ENCODE assay signal across 8 mouse cellular contexts in genomic region chr9:109097831-109098230, GRCm38 (mm10). TPM values are rescaled to one million over a fixed set of nuclear protein-coding genes. Genes with fewer than 3 reads are reported as not detected.
DNase-seq lines count a peak whose midpoint lies in the region; ATAC-seq and TF ChIP-seq lines count a peak whose summit lies in the region.

No protein-coding gene starts in this region.

- no peaks in the 10 kb centered on the region for H3K9me3 ChIP-seq in intestine, postnatal 0 days (ENCODE audit: control insufficient read depth)
- H3K9me3 ChIP-seq in limb, embryonic 11.5 days (ENCODE audit: control insufficient read depth, low read length), result no peaks in the 10 kb centered on the region

- H3K27ac ChIP-seq in intestine, postnatal 0 days (ENCODE audit: low read depth, low read length), result no peak overlapping the region
- no peak overlapping the region for H3K27ac ChIP-seq in limb, embryonic 11.5 days (replicated peaks; ENCODE audit: low read depth, low read length)

- DNase-seq in adrenal gland, adult 2 months, result peak; percentile 86
- DNase-seq in cerebellum, adult 11-12 months, result peak; percentile 66
- peak; percentile 75 to 76 for DNase-seq in frontal cortex, postnatal 36 days (ENCODE audit: low spot score in 2 of 2)
- no peak for DNase-seq in limb, embryonic 11.5 days (ENCODE audit: low spot score)
- DNase-seq in right cerebral cortex, adult 18-20 months, result peak; percentile 79
- no peak for DNase-seq in spleen, adult 12 weeks (ENCODE audit: low spot score)
- no peak for DNase-seq in spleen, adult 18-20 months

- H3K9ac ChIP-seq in intestine, postnatal 0 days (ENCODE audit: low read depth, low read length), result no peak overlapping the region
- no peak overlapping the region for H3K9ac ChIP-seq in limb, embryonic 11.5 days (ENCODE audit: low read length)

- 0 out of 2 replicates have a peak overlapping the region, but pooled peaks have one; percentile 9 for H3K4me2 ChIP-seq in intestine, postnatal 0 days (replicated peaks; ENCODE audit: low read depth)
- H3K4me2 ChIP-seq in limb, embryonic 11.5 days (ENCODE audit: low read depth, severe bottlenecking), result peak overlapping the region; percentile 80; the same call in 1 of the 2 replicates

- peaks cover 6% of the 10 kb centered on the region; the same call in 1 of the 2 replicates for H3K4me1 ChIP-seq in intestine, postnatal 0 days (replicated peaks; ENCODE audit: control insufficient read depth, insufficient read depth, low read length)
- H3K4me1 ChIP-seq in limb, embryonic 11.5 days (ENCODE audit: control insufficient read depth, insufficient read depth, low read length), result peaks cover 36% of the 10 kb centered on the region

- WGBS in intestine, postnatal 0 days, result 59% methylated on average over 5 of the region's 5 CpGs
- 76% methylated on average over 5 of the region's 5 CpGs for WGBS in limb, embryonic 11.5 days

- TF ChIP-seq CTCF in intestine, postnatal 0 days (IDR thresholded peaks at IDR 0.05; ENCODE audit: low read depth), result no peak

- peaks cover 3% of the 10 kb centered on the region; the same call in 1 of the 2 replicates for H3K36me3 ChIP-seq in intestine, postnatal 0 days (ENCODE audit: control insufficient read depth, insufficient read depth)
- H3K36me3 ChIP-seq in limb, embryonic 11.5 days (ENCODE audit: control insufficient read depth, insufficient read depth, low read length), result peaks cover 3% of the 10 kb centered on the region

- no peak for ATAC-seq in intestine, postnatal 0 days
- ATAC-seq in limb, embryonic 11.5 days (ENCODE audit: insufficient number of reproducible peaks, low FRiP score, low TSS enrichment, low read depth), result no peak

- H3K27me3 ChIP-seq in intestine, postnatal 0 days (replicated peaks; ENCODE audit: control insufficient read depth, insufficient read depth, low read length), result no peaks in the 10 kb centered on the region
- no peaks in the 10 kb centered on the region for H3K27me3 ChIP-seq in limb, embryonic 11.5 days (ENCODE audit: control insufficient read depth, insufficient read depth, low read length)

- no peak overlapping the region for H3K4me3 ChIP-seq in intestine, postnatal 0 days (ENCODE audit: low read depth, low read length)
- no peak overlapping the region for H3K4me3 ChIP-seq in limb, embryonic 11.5 days (ENCODE audit: low read depth, low read length)

RNA-seq across cellular contexts. Expression of gene Plxnb1, which starts 2.6 kb away (rescaled TPM):
- total RNA-seq in adrenal gland, adult 2 months (2021), result 10 to 100 TPM; 75.7 to 82.0 TPM
- polyA plus RNA-seq in adrenal gland, adult 2 months (2012; rRNA removed), result 89.9 and 110 TPM in 2 replicates
- polyA plus RNA-seq in intestine, postnatal 0 days (2015; fragmentation: Nextera tagmentation; extraction: Ambion mirVana), result 1.3 and 1.6 TPM in 2 replicates
- polyA plus RNA-seq in limb, embryonic 11.5 days (2014; fragmentation: Nextera tagmentation; extraction: Ambion mirVana), result 13.7 and 15.2 TPM in 2 replicates

RNA-seq across cellular contexts. Expression of gene Tma7, which starts 15.4 kb away (rescaled TPM):
- total RNA-seq in adrenal gland, adult 2 months (2021), result 100 to 1,000 TPM; 393 to 485 TPM
- polyA plus RNA-seq in adrenal gland, adult 2 months (2012; rRNA removed), result 6.9 and 9.6 TPM in 2 replicates
- polyA plus RNA-seq in intestine, postnatal 0 days (2015; fragmentation: Nextera tagmentation; extraction: Ambion mirVana), result 683 and 718 TPM in 2 replicates
- 864 and 871 TPM in 2 replicates for polyA plus RNA-seq in limb, embryonic 11.5 days (2014; fragmentation: Nextera tagmentation; extraction: Ambion mirVana)

RNA-seq across cellular contexts. Expression of gene Ccdc51, which starts 15.5 kb away (rescaled TPM):
- total RNA-seq in adrenal gland, adult 2 months (2021), result 10 to 100 TPM in 1 of 2 experiments, 1 to 10 TPM in 1; 9.2 to 18.9 TPM
- polyA plus RNA-seq in adrenal gland, adult 2 months (2012; rRNA removed), result 11.4 and 12.6 TPM in 2 replicates
- 12.1 and 12.7 TPM in 2 replicates for polyA plus RNA-seq in intestine, postnatal 0 days (2015; fragmentation: Nextera tagmentation; extraction: Ambion mirVana)
- 13.9 and 14.9 TPM in 2 replicates for polyA plus RNA-seq in limb, embryonic 11.5 days (2014; fragmentation: Nextera tagmentation; extraction: Ambion mirVana)

RNA-seq across cellular contexts. Expression of gene Atrip, which starts 23.9 kb away (rescaled TPM):
- total RNA-seq in adrenal gland, adult 2 months (2021), result 10 to 100 TPM; 12.5 to 17.5 TPM
- polyA plus RNA-seq in adrenal gland, adult 2 months (2012; rRNA removed), result 22.3 and 25.3 TPM in 2 replicates
- polyA plus RNA-seq in intestine, postnatal 0 days (2015; fragmentation: Nextera tagmentation; extraction: Ambion mirVana), result 7.5 and 8.9 TPM in 2 replicates
- polyA plus RNA-seq in limb, embryonic 11.5 days (2014; fragmentation: Nextera tagmentation; extraction: Ambion mirVana), result 28.4 and 30.6 TPM in 2 replicates

RNA-seq across cellular contexts. Expression of gene Trex1, which starts 38.3 kb away (rescaled TPM):
- 10 to 100 TPM; 19.5 to 28.2 TPM for total RNA-seq in adrenal gland, adult 2 months (2021)
- 129 and 130 TPM in 2 replicates for polyA plus RNA-seq in adrenal gland, adult 2 months (2012; rRNA removed)
- 16.1 and 17.1 TPM in 2 replicates for polyA plus RNA-seq in intestine, postnatal 0 days (2015; fragmentation: Nextera tagmentation; extraction: Ambion mirVana)
- 5.5 and 8.2 TPM in 2 replicates for polyA plus RNA-seq in limb, embryonic 11.5 days (2014; fragmentation: Nextera tagmentation; extraction: Ambion mirVana)

Comparison
In these comparisons a context has a peak if more than half of its experiments do, and no peak if none do; other contexts are left out.
1. DNase-seq: peak in adrenal gland, adult 2 months (single experiment), cerebellum, adult 11-12 months (single experiment), frontal cortex, postnatal 36 days (2 of 2) and right cerebral cortex, adult 18-20 months (single experiment); none in limb, embryonic 11.5 days (single experiment), spleen, adult 12 weeks (single experiment) and spleen, adult 18-20 months (0 of 2).
2. RNA of gene Tma7, which starts 15.4 kb away (polyA plus RNA-seq): 864 to 871 TPM in limb, embryonic 11.5 days and 683 to 718 TPM in intestine, postnatal 0 days; 6.9 to 9.6 TPM in adrenal gland, adult 2 months; every median in the first group is over 10 times any median in the second.